Mouse (Mus musculus): Measurements from ENCODE around the gene Fgf15. TPM values are rescaled to one million over a fixed set of nuclear protein-coding genes. Genes with fewer than 3 reads are reported as not detected.
"Not testable (repeated sequence)": the region's sequence is repeated elsewhere in the genome, so short reads cannot be mapped to it uniquely, and the experiment has no call there.

Gene Fgf15
- polyA plus RNA-seq, 1 experiment from 2014 or later, result not detected

- WGBS (ENCODE audit: insufficient replicate concordance), result 50% methylated on average over 3 of the region's 3 CpGs
- peaks cover 85% of the 10 kb centered on the region for H3K27me3 ChIP-seq (replicated peaks)
- H3K9ac ChIP-seq, result no peak overlapping the region
- H3K36me3 ChIP-seq, result no peaks in the 10 kb centered on the region
- no peak overlapping the region for H3K27ac ChIP-seq
- H3K9me3 ChIP-seq (replicated peaks), result no peaks in the 10 kb centered on the region
- ATAC-seq, result no peak
- no peak overlapping the region for H3K4me2 ChIP-seq
- H3K4me3 ChIP-seq, result no peak overlapping the region
- H3K4me1 ChIP-seq, result peaks cover 11% of the 10 kb centered on the region; the same call in 1 of the 2 replicates
Measured at GRCm38 (mm10) chr7:144864160-144864670, 32.1 kb upstream of the Fgf15 start.

GRCm38 (mm10) chr7:144867161-144867560, 29.2 kb upstream of the Fgf15 start:
- peaks cover 60% of the 10 kb centered on the region for H3K27me3 ChIP-seq (replicated peaks)
- H3K9me3 ChIP-seq (replicated peaks), result no peaks in the 10 kb centered on the region
- no peak overlapping the region for H3K27ac ChIP-seq
- 0 out of 2 replicates have a peak, but pooled peaks cover under 1% of the 10 kb centered on the region for H3K4me1 ChIP-seq
- no peak overlapping the region for H3K4me3 ChIP-seq
- 44% methylated on average over 4 of the region's 4 CpGs for WGBS (ENCODE audit: insufficient replicate concordance)
- H3K4me2 ChIP-seq, result no peak overlapping the region
- no peak for ATAC-seq
- no peak overlapping the region for H3K9ac ChIP-seq
- no peaks in the 10 kb centered on the region for H3K36me3 ChIP-seq

- no peaks in the 10 kb centered on the region for H3K4me1 ChIP-seq
- H3K4me3 ChIP-seq, result no peak overlapping the region
- no peak overlapping the region for H3K4me2 ChIP-seq
- peaks cover 56% of the 10 kb centered on the region for H3K27me3 ChIP-seq (replicated peaks)
- no peak overlapping the region for H3K27ac ChIP-seq
- no peaks in the 10 kb centered on the region for H3K9me3 ChIP-seq (replicated peaks)
- no peak overlapping the region for H3K9ac ChIP-seq
- H3K36me3 ChIP-seq, result no peaks in the 10 kb centered on the region
- WGBS (ENCODE audit: insufficient replicate concordance), result 63% methylated on average over 8 of the region's 8 CpGs
- ATAC-seq, result no peak
Measured at GRCm38 (mm10) chr7:144867602-144868001, 28.7 kb upstream of the Fgf15 start.

GRCm38 (mm10) chr7:144872420-144872819, 23.9 kb upstream of the Fgf15 start:
- Histone ChIP-seq H3K4me1 (no peaks in the 10 kb centered on the region), H3K4me3 (no peak overlapping the region), H3K36me3 (no peaks in the 10 kb centered on the region), H3K27me3 (replicated peaks) (peaks cover 48% of the 10 kb centered on the region), H3K9me3 (replicated peaks) (no peaks in the 10 kb centered on the region), H3K9ac (no peak overlapping the region), H3K4me2 (no peak overlapping the region), H3K27ac (no peak overlapping the region)
- 32% methylated on average over 4 of the region's 4 CpGs for WGBS (ENCODE audit: insufficient replicate concordance)
- no peak for ATAC-seq

GRCm38 (mm10) chr7:144873160-144873559, 23.2 kb upstream of the Fgf15 start:
- Histone ChIP-seq H3K27me3 (replicated peaks) (peaks cover 45% of the 10 kb centered on the region), H3K36me3 (no peaks in the 10 kb centered on the region), H3K27ac (no peak overlapping the region), H3K4me2 (no peak overlapping the region), H3K4me1 (no peaks in the 10 kb centered on the region), H3K9me3 (replicated peaks) (no peaks in the 10 kb centered on the region), H3K9ac (no peak overlapping the region), H3K4me3 (no peak overlapping the region)
- 62% methylated on average over 4 of the region's 4 CpGs for WGBS (ENCODE audit: insufficient replicate concordance)
- no peak for ATAC-seq

GRCm38 (mm10) chr7:144874226-144874625, 22.1 kb upstream of the Fgf15 start:
- Histone ChIP-seq H3K4me2 (no peak overlapping the region), H3K36me3 (no peaks in the 10 kb centered on the region), H3K4me1 (no peaks in the 10 kb centered on the region), H3K4me3 (no peak overlapping the region), H3K27me3 (replicated peaks) (peaks cover 45% of the 10 kb centered on the region), H3K27ac (no peak overlapping the region), H3K9ac (no peak overlapping the region), H3K9me3 (replicated peaks) (no peaks in the 10 kb centered on the region)
- 49% methylated on average over 4 of the region's 4 CpGs for WGBS (ENCODE audit: insufficient replicate concordance)
- ATAC-seq, result no peak

- Histone ChIP-seq H3K9me3 (replicated peaks) (no peaks in the 10 kb centered on the region), H3K4me2 (no peak overlapping the region), H3K27me3 (replicated peaks) (peaks cover 35% of the 10 kb centered on the region), H3K9ac (no peak overlapping the region), H3K36me3 (no peaks in the 10 kb centered on the region), H3K4me1 (no peaks in the 10 kb centered on the region), H3K27ac (no peak overlapping the region), H3K4me3 (no peak overlapping the region)
- no peak for ATAC-seq
- WGBS (ENCODE audit: insufficient replicate concordance), result 83% methylated on average over 1 of the region's 1 CpGs
Measured at GRCm38 (mm10) chr7:144878401-144878800, 17.9 kb upstream of the Fgf15 start.

GRCm38 (mm10) chr7:144883106-144883505, 13.2 kb upstream of the Fgf15 start:
- no peak overlapping the region for H3K4me3 ChIP-seq
- no peaks in the 10 kb centered on the region for H3K4me1 ChIP-seq
- peaks cover 19% of the 10 kb centered on the region for H3K27me3 ChIP-seq (replicated peaks)
- H3K4me2 ChIP-seq, result no peak overlapping the region
- no peak overlapping the region for H3K27ac ChIP-seq
- H3K9me3 ChIP-seq (replicated peaks), result no peaks in the 10 kb centered on the region
- 54% methylated on average over 2 of the region's 2 CpGs for WGBS (ENCODE audit: insufficient replicate concordance)
- H3K9ac ChIP-seq, result no peak overlapping the region
- no peaks in the 10 kb centered on the region for H3K36me3 ChIP-seq
- ATAC-seq, result no peak

GRCm38 (mm10) chr7:144887672-144888071, 8.7 kb upstream of the Fgf15 start:
- no peak for ATAC-seq
- Histone ChIP-seq H3K4me2 (no peak overlapping the region), H3K27ac (no peak overlapping the region), H3K27me3 (replicated peaks) (peaks cover 55% of the 10 kb centered on the region), H3K4me3 (no peak overlapping the region), H3K4me1 (no peaks in the 10 kb centered on the region), H3K9me3 (replicated peaks) (no peaks in the 10 kb centered on the region), H3K9ac (no peak overlapping the region), H3K36me3 (no peaks in the 10 kb centered on the region)
- 43% methylated on average over 2 of the region's 2 CpGs for WGBS (ENCODE audit: insufficient replicate concordance)

- H3K27ac ChIP-seq, result no peak overlapping the region
- no peak for ATAC-seq
- H3K4me2 ChIP-seq, result no peak overlapping the region
- no peak overlapping the region for H3K4me3 ChIP-seq
- H3K9ac ChIP-seq, result no peak overlapping the region
- WGBS (ENCODE audit: insufficient replicate concordance), result 13% methylated on average over 18 of the region's 18 CpGs
- no peaks in the 10 kb centered on the region for H3K36me3 ChIP-seq
- H3K4me1 ChIP-seq, result no peaks in the 10 kb centered on the region
- peaks cover 63% of the 10 kb centered on the region for H3K27me3 ChIP-seq (replicated peaks)
- H3K9me3 ChIP-seq (replicated peaks), result no peaks in the 10 kb centered on the region
Measured at GRCm38 (mm10) chr7:144888564-144889299, 7.6 kb upstream of the Fgf15 start.

GRCm38 (mm10) chr7:144890661-144891060, 5.7 kb upstream of the Fgf15 start:
- not testable (repeated sequence) for H3K9me3 ChIP-seq (replicated peaks); H3K27ac ChIP-seq; H3K9ac ChIP-seq; H3K4me2 ChIP-seq; H3K4me3 ChIP-seq; ATAC-seq; H3K36me3 ChIP-seq
- Histone ChIP-seq H3K4me1 (peaks cover 12% of the 10 kb centered on the region), H3K27me3 (replicated peaks) (peaks cover 76% of the 10 kb centered on the region)
- 60% methylated on average over 1 of the region's 1 CpGs for whole genome bisulfite sequencing (ENCODE audit: insufficient replicate concordance)

- 57% methylated on average over 2 of the region's 2 CpGs for WGBS (ENCODE audit: insufficient replicate concordance)
Measured at GRCm38 (mm10) chr7:144891863-144892262, 4.5 kb upstream of the Fgf15 start.

More at GRCm38 (mm10) chr7:144891863-144892262, 4.5 kb upstream of the Fgf15 start:
- Histone ChIP-seq H3K27ac (no peak overlapping the region), H3K4me2 (no peak overlapping the region), H3K4me3 (no peak overlapping the region), H3K9me3 (replicated peaks) (no peaks in the 10 kb centered on the region), H3K4me1 (peaks cover 24% of the 10 kb centered on the region), H3K36me3 (no peaks in the 10 kb centered on the region), H3K9ac (no peak overlapping the region), H3K27me3 (replicated peaks) (peaks cover 86% of the 10 kb centered on the region)
- ATAC-seq, result no peak
